25 mouse cellular contexts compared by ENCODE assay signal in genomic region chr9:60826759-60827158, GRCm38 (mm10). TPM values are rescaled to one million over a fixed set of nuclear protein-coding genes. Genes with fewer than 3 reads are reported as not detected.
DNase-seq lines count a peak whose midpoint lies in the region; ATAC-seq lines count a peak whose summit lies in the region.
"Had no signal": no experiment of that assay in that cellular context is flagged by ENCODE, and none has a peak within 500 bp of the region (broad histone marks: within the 10 kb centered on the region; RNA-seq: fewer than 3 reads in every experiment).

No protein-coding gene starts in this region.

- peak; percentile 49 for ATAC-seq in intestine, embryonic 16.5 days
- no peak for ATAC-seq in intestine, embryonic 15.5 days
- ATAC-seq in kidney, embryonic 16.5 days (ENCODE audit: low FRiP score, low TSS enrichment) = peak; percentile 54; the same call in 1 of the 2 replicates
- ATAC-seq: activated CD4-positive, CD25-positive, alpha-beta regulatory T cell, adult 4 months; forebrain, embryonic 16.5 days; midbrain, embryonic 13.5 days had no signal

- H3K36me3 ChIP-seq in intestine, embryonic 16.5 days (ENCODE audit: control insufficient read depth, insufficient read depth, low read length) = 0 out of 2 replicates have a peak, but pooled peaks cover 3% of the 10 kb centered on the region
- H3K36me3 ChIP-seq in intestine, embryonic 15.5 days = 0 out of 2 replicates have a peak, but pooled peaks cover 3% of the 10 kb centered on the region
- H3K36me3 ChIP-seq in kidney, embryonic 16.5 days (ENCODE audit: insufficient read depth, low read length) = peaks cover 3% of the 10 kb centered on the region; the same call in 1 of the 2 replicates
- H3K36me3 ChIP-seq: G1E; heart, embryonic 15.5 days; hindbrain, embryonic 15.5 days; midbrain, embryonic 13.5 days had no signal

- no peak overlapping the region for H3K27ac ChIP-seq in intestine, embryonic 16.5 days (ENCODE audit: low read length)
- H3K27ac ChIP-seq in intestine, embryonic 15.5 days = no peak overlapping the region
- no peak overlapping the region for H3K27ac ChIP-seq in kidney, embryonic 16.5 days (ENCODE audit: low read length)
- H3K27ac ChIP-seq: embryonic facial prominence, embryonic 10.5 days; heart, embryonic 15.5 days; hindbrain, embryonic 15.5 days; limb, embryonic 15.5 days; liver, embryonic 14.5 days; midbrain, embryonic 13.5 days had no signal

- 69% methylated on average over 7 of the region's 7 CpGs for WGBS in intestine, embryonic 16.5 days
- 62% methylated on average over 7 of the region's 7 CpGs for WGBS in intestine, embryonic 15.5 days
- WGBS in kidney, embryonic 16.5 days = 64% methylated on average over 7 of the region's 7 CpGs

- no peak overlapping the region for H3K9ac ChIP-seq in intestine, embryonic 16.5 days (ENCODE audit: low read depth, low read length)
- H3K9ac ChIP-seq in intestine, embryonic 15.5 days = no peak overlapping the region
- H3K9ac ChIP-seq in kidney, embryonic 16.5 days (replicated peaks; ENCODE audit: low read length) = no peak overlapping the region
- H3K9ac ChIP-seq: heart, embryonic 15.5 days; hindbrain, embryonic 15.5 days; limb, embryonic 15.5 days; liver, embryonic 14.5 days; lung, embryonic 14.5 days; midbrain, embryonic 13.5 days had no signal

- H3K27me3 ChIP-seq in intestine, embryonic 16.5 days (replicated peaks; ENCODE audit: control insufficient read depth, insufficient read depth, low read length) = no peaks in the 10 kb centered on the region
- H3K27me3 ChIP-seq in intestine, embryonic 15.5 days (replicated peaks) = no peaks in the 10 kb centered on the region
- no peaks in the 10 kb centered on the region for H3K27me3 ChIP-seq in kidney, embryonic 16.5 days (ENCODE audit: insufficient read depth, low read length)
- H3K27me3 ChIP-seq: heart, embryonic 15.5 days; hindbrain, embryonic 15.5 days; limb, embryonic 15.5 days; midbrain, embryonic 13.5 days had no signal

- no peaks in the 10 kb centered on the region for H3K9me3 ChIP-seq in intestine, embryonic 16.5 days (ENCODE audit: control insufficient read depth, low read length)
- H3K9me3 ChIP-seq in intestine, embryonic 15.5 days = no peaks in the 10 kb centered on the region
- H3K9me3 ChIP-seq in kidney, embryonic 16.5 days (ENCODE audit: low read length) = peaks cover 3% of the 10 kb centered on the region; the same call in 1 of the 2 replicates
- H3K9me3 ChIP-seq: embryonic facial prominence, embryonic 10.5 days; G1E; heart, embryonic 15.5 days; hindbrain, embryonic 15.5 days; limb, embryonic 15.5 days; midbrain, embryonic 13.5 days had no signal

- no peak overlapping the region for H3K4me3 ChIP-seq in intestine, embryonic 16.5 days (ENCODE audit: low read length)
- H3K4me3 ChIP-seq in intestine, embryonic 15.5 days (replicated peaks) = no peak overlapping the region
- no peak overlapping the region for H3K4me3 ChIP-seq in kidney, embryonic 16.5 days (ENCODE audit: low read length)
- H3K4me3 ChIP-seq: embryonic facial prominence, embryonic 10.5 days; heart, embryonic 15.5 days; hindbrain, embryonic 15.5 days; limb, embryonic 15.5 days; megakaryocyte, embryonic 14.5 days; midbrain, embryonic 13.5 days had no signal

- no peak overlapping the region for H3K4me2 ChIP-seq in intestine, embryonic 16.5 days (ENCODE audit: low read depth, low read length)
- no peak overlapping the region for H3K4me2 ChIP-seq in intestine, embryonic 15.5 days (replicated peaks)
- H3K4me2 ChIP-seq in kidney, embryonic 16.5 days (replicated peaks; ENCODE audit: low read depth, low read length) = no peak overlapping the region
- H3K4me2 ChIP-seq: heart, embryonic 15.5 days; hindbrain, embryonic 15.5 days; limb, embryonic 15.5 days; lung, embryonic 14.5 days; midbrain, embryonic 13.5 days had no signal

- H3K4me1 ChIP-seq in intestine, embryonic 16.5 days (ENCODE audit: control insufficient read depth, insufficient read depth, low read length) = peaks cover 19% of the 10 kb centered on the region
- peaks cover 5% of the 10 kb centered on the region; the same call in 1 of the 2 replicates for H3K4me1 ChIP-seq in intestine, embryonic 15.5 days (replicated peaks)
- H3K4me1 ChIP-seq in kidney, embryonic 16.5 days (ENCODE audit: insufficient read depth, low read length) = peaks cover 7% of the 10 kb centered on the region
- H3K4me1 ChIP-seq: hindbrain, embryonic 15.5 days; megakaryocyte, embryonic 14.5 days; midbrain, embryonic 13.5 days had no signal

- DNase-seq in R1 (ENCODE audit: low read depth, low spot score) = peak; percentile 26
- DNase-seq in kidney, postnatal 4 days = peak; percentile 29 to 64
- DNase-seq in thymus, postnatal 14 days = no peak
- DNase-seq in cerebellum, adult 11-12 months = no peak
- DNase-seq in cerebellum, postnatal 25 days = no peak
- DNase-seq: adrenal gland, postnatal 10 days; cerebellum, adult 8-10 months; gastrocnemius, postnatal 25 days; left cerebral cortex, postnatal 4 days; lung, embryonic 14.5 days; retina, postnatal 1 day; right cerebral cortex, postnatal 25 days had no signal

RNA-seq across cellular contexts. Expression of gene Uaca, which starts 32.4 kb away (rescaled TPM):
- 56.8 and 60.7 TPM in 2 replicates for polyA plus RNA-seq in intestine, embryonic 16.5 days (2015; fragmentation: Nextera tagmentation; extraction: Ambion mirVana)
- polyA plus RNA-seq in intestine, embryonic 15.5 days (2015; fragmentation: Nextera tagmentation; extraction: Ambion mirVana) = 56.3 and 58.8 TPM in 2 replicates
- polyA plus RNA-seq in kidney, embryonic 16.5 days (2015; fragmentation: Nextera tagmentation; extraction: Ambion mirVana) = 38.0 and 40.4 TPM in 2 replicates
- polyA plus RNA-seq: activated CD4-positive, CD25-positive, alpha-beta regulatory T cell, adult 4 months; G1E had no signal

Comparison
In these comparisons a context has a peak if more than half of its experiments do, and no peak if none do; other contexts are left out.
1. DNase-seq: peak in R1 (single experiment) and kidney, postnatal 4 days (2 of 2); none in thymus, postnatal 14 days (single experiment), cerebellum, adult 11-12 months (single experiment) and cerebellum, postnatal 25 days (0 of 2).